11 mouse cellular contexts compared by ENCODE assay signal in the genomic region with DNA sequence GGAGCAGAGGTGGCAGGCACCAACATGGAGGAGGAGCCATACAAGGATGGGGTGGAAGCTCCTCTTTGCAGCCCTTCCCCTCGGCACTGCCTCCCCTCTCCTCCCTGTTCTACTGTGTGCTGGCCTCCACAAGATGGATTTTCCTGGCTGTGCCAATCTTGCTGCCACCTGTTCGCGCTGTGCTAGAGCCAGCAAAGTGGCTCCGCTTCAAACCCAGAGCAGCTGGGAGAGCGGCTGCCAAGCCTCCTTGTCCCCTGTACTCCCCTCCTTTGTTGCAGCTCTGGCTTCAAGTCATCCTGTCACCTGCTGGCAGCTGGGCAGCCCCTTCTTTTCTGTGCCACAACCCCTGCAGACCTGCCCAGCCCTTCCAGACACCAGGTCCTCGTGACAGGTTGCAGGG. TPM values are rescaled to one million over a fixed set of nuclear protein-coding genes. Genes with fewer than 3 reads are reported as not detected.
DNase-seq lines count a peak whose midpoint lies in the region; ATAC-seq and TF ChIP-seq lines count a peak whose summit lies in the region.
"Had no signal": no experiment of that assay in that cellular context is flagged by ENCODE, and none has a peak within 500 bp of the region (broad histone marks: within the 10 kb centered on the region; RNA-seq: fewer than 3 reads in every experiment).

No protein-coding gene starts in this region.

- no peak for ATAC-seq in kidney, embryonic 16.5 days (ENCODE audit: low FRiP score, low TSS enrichment)

- H3K4me1 ChIP-seq in kidney, embryonic 16.5 days (ENCODE audit: insufficient read depth, low read length): no peaks in the 10 kb centered on the region
- H3K4me1 ChIP-seq: embryonic facial prominence, embryonic 12.5 days had no signal

- H3K36me3 ChIP-seq in kidney, embryonic 16.5 days (ENCODE audit: insufficient read depth, low read length): no peaks in the 10 kb centered on the region
- H3K36me3 ChIP-seq: embryonic facial prominence, embryonic 12.5 days had no signal

- peak; percentile 28 for DNase-seq in gastrocnemius, adult 2 months
- no peak for DNase-seq in gastrocnemius, postnatal 36 days
- DNase-seq in brain, embryonic 14.5 days (ENCODE audit: low read depth): peak; percentile 93
- DNase-seq in cerebellum, postnatal 25 days: peak; percentile 68 to 77
- DNase-seq in layer of hippocampus, postnatal 36 days: peak; percentile 70 to 80
- DNase-seq in natural killer cell, adult 2 months (ENCODE audit: low spot score in 2 of 2): no peak
- DNase-seq in ovary, postnatal 14 days (ENCODE audit: low spot score): no peak
- DNase-seq: adrenal gland, postnatal 36 days had no signal

- intact Hi-C loops in gastrocnemius, adult 2 months (cut with DNase I): no loop called here
- intact Hi-C loops in gastrocnemius, postnatal 36 days (cut with DNase I): no loop called here

- TF ChIP-seq POLR2A in brain, embryonic 14.5 days (IDR thresholded peaks at IDR 0.05; ENCODE audit: borderline replicate concordance, extremely low read depth, insufficient read depth, insufficient read length, poor library complexity, severe bottlenecking): no peak

- peaks cover 12% of the 10 kb centered on the region; the same call in 1 of the 2 replicates for H3K27me3 ChIP-seq in kidney, embryonic 16.5 days (ENCODE audit: insufficient read depth, low read length)

- no peak overlapping the region for H3K4me2 ChIP-seq in kidney, embryonic 16.5 days (replicated peaks; ENCODE audit: low read depth, low read length)
- H3K4me2 ChIP-seq: embryonic facial prominence, embryonic 12.5 days had no signal

- TF ChIP-seq CTCF in gastrocnemius, adult 2 months (IDR thresholded peaks at IDR 0.05): no peak
- no peak for TF ChIP-seq CTCF in brain, embryonic 14.5 days (IDR thresholded peaks at IDR 0.05; ENCODE audit: borderline replicate concordance, extremely low read depth, insufficient read depth, insufficient read length)

- H3K27ac ChIP-seq in gastrocnemius, adult 2 months: no peak overlapping the region
- H3K27ac ChIP-seq in kidney, embryonic 16.5 days (ENCODE audit: low read length): no peak overlapping the region
- H3K27ac ChIP-seq: embryonic facial prominence, embryonic 12.5 days; left cerebral cortex, adult 2 months had no signal

- H3K9me3 ChIP-seq in kidney, embryonic 16.5 days (ENCODE audit: low read length): no peaks in the 10 kb centered on the region
- H3K9me3 ChIP-seq: embryonic facial prominence, embryonic 12.5 days had no signal

- no peak overlapping the region for H3K4me3 ChIP-seq in gastrocnemius, adult 2 months
- H3K4me3 ChIP-seq in kidney, embryonic 16.5 days (ENCODE audit: low read length): no peak overlapping the region
- H3K4me3 ChIP-seq: embryonic facial prominence, embryonic 12.5 days; left cerebral cortex, adult 2 months had no signal

- H3K9ac ChIP-seq in kidney, embryonic 16.5 days (replicated peaks; ENCODE audit: low read length): no peak overlapping the region
- H3K9ac ChIP-seq: embryonic facial prominence, embryonic 12.5 days had no signal

- 69% methylated on average over 6 of the region's 6 CpGs for WGBS in kidney, embryonic 16.5 days

RNA-seq across cellular contexts. Expression of a gene that starts 13.0 kb away (rescaled TPM):
- total RNA-seq in gastrocnemius, adult 2 months (2021): 1 to 10 TPM; 7.5 to 7.9 TPM
- total RNA-seq in gastrocnemius, postnatal 36 days (2021): 1 to 10 TPM; 7.1 to 8.6 TPM
- polyA plus RNA-seq in brain, embryonic 14.5 days (2012; rRNA removed): 29.2 and 29.7 TPM in 2 replicates
- total RNA-seq in layer of hippocampus, postnatal 36 days (2021): 100 to 1,000 TPM; 136 to 142 TPM
- polyA plus RNA-seq in kidney, embryonic 16.5 days (2015; fragmentation: Nextera tagmentation; extraction: Ambion mirVana): 2.6 and 2.7 TPM in 2 replicates

Comparison
In these comparisons a context has a peak if more than half of its experiments do, and no peak if none do; other contexts are left out.
1. DNase-seq: peak in gastrocnemius, adult 2 months (single experiment), brain, embryonic 14.5 days (single experiment), cerebellum, postnatal 25 days (2 of 2) and layer of hippocampus, postnatal 36 days (2 of 2); none in gastrocnemius, postnatal 36 days (0 of 2), natural killer cell, adult 2 months (0 of 2) and ovary, postnatal 14 days (single experiment).
2. RNA of a gene that starts 13.0 kb away (total RNA-seq): 136 to 142 TPM in layer of hippocampus, postnatal 36 days; 7.1 to 8.6 TPM in gastrocnemius, postnatal 36 days and 7.5 to 7.9 TPM in gastrocnemius, adult 2 months; every median in the first group is over 10 times any median in the second.